Mouse (Mus musculus) MEL (cell line): ENCODE measurements around the gene Rhobtb1.

Experiments used
- CTCF ChIP-seq, 3 experiments: IDR thresholded peaks in 2 of 3; conservative IDR thresholded peaks in 1 of 3; 2 replicates each; pipeline ENCODE4 v1.5.1; 2011 to 2012; ENCODE audit warnings: low read length in 3 of 3, low read depth in 2 of 3, mild to moderate bottlenecking in 2 of 3, improper control_type of control experiment in 1 of 3, inconsistent platforms in 1 of 3, mixed read lengths in 1 of 3, moderate library complexity in 1 of 3; ENCODE audit not compliant: control insufficient read depth in 1 of 3, insufficient read depth in 1 of 3, poor library complexity in 1 of 3, severe bottlenecking in 1 of 3
- MXI1 ChIP-seq: IDR thresholded peaks from 2 replicates; pipeline ENCODE4 v1.6.1; 2011; ENCODE audit warnings: mild to moderate bottlenecking, low read depth, low read length, improper control_type of control experiment

DNA sequence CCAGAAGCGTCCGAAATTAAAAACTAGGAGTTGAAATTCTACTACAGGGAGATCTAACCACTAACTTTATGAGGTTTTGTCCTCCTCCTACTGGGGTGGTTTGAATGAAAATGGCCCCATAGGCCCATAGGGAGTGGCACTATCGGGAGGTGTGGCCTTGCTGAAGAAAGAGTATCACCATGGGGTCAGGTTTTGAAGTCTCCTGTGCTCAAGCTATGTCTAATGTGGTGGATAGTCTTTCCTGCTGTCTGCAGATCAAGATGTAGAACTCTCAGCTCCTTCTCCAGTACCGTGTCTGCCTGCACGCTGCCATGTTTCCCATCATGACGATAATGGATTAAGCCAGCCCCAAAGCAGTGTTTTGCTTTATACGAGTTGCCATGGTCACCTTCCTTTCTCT, 173.6 kb downstream of the Rhobtb1 start:
- TF ChIP-seq CTCF (IDR thresholded peaks at IDR 0.05 in 2 of 3, conservative IDR thresholded peaks at IDR 0.05 in 1 of 3; ENCODE audit: control insufficient read depth in 1 of 3, insufficient read depth in 1 of 3, low read depth in 2 of 3, low read length in 3 of 3, poor library complexity in 1 of 3, severe bottlenecking in 1 of 3) (no peak), MXI1 (no peak)
